Mouse (Mus musculus): Measurements from ENCODE around the gene Fgfr2.

GRCm38 (mm10) chr7:132693561-132693960 lies 429.6 kb downstream of the Fgfr2 start:
- TF ChIP-seq POLR2A (IDR thresholded peaks at IDR 0.05; ENCODE audit: control insufficient read depth, low read depth, low read length) (no peak), CTCF (IDR thresholded peaks at IDR 0.05; ENCODE audit: control insufficient read depth, insufficient read depth, insufficient replicate concordance, low read depth, low read length) (no peak)
